Mouse (Mus musculus) kidney, adult 11 months (tissue): ENCODE data around the gene Tbc1d7.

Experiments used
- DNase-seq: peaks from one replicate; pipeline ENCODE4 v3.0.0; 2022

Tbc1d7 gene

GRCm38 (mm10) chr13:43171020-43171710 is at the start of gene Tbc1d7:
Tbc1d7 (minus strand) TSS chr13:43171501.
- DNase-seq = peak; percentile 95

GRCm38 (mm10) chr13:43220635-43221034 is 49.3 kb upstream of the Tbc1d7 start:
- DNase-seq = no peak

GRCm38 (mm10) chr13:43218764-43219163 is 47.5 kb upstream of the Tbc1d7 start:
- no peak for DNase-seq

GRCm38 (mm10) chr13:43218284-43218683 is 47.0 kb upstream of the Tbc1d7 start:
- DNase-seq = no peak

GRCm38 (mm10) chr13:43217686-43218085 is 46.4 kb upstream of the Tbc1d7 start:
- DNase-seq = no peak

- DNase-seq = no peak
These were observed 45.8 kb upstream of the Tbc1d7 start for GRCm38 (mm10) chr13:43217059-43217458.

GRCm38 (mm10) chr13:43215994-43216706 is 44.8 kb upstream of the Tbc1d7 start:
- DNase-seq = no peak

- DNase-seq = no peak
These were observed 44.1 kb upstream of the Tbc1d7 start for GRCm38 (mm10) chr13:43215144-43215993.

- DNase-seq = peak; percentile 51
These were observed 41.0 kb upstream of the Tbc1d7 start for GRCm38 (mm10) chr13:43212338-43212737.

GRCm38 (mm10) chr13:43210956-43211355 is 39.7 kb upstream of the Tbc1d7 start:
- DNase-seq = no peak

- DNase-seq = no peak
These were observed 38.3 kb upstream of the Tbc1d7 start for GRCm38 (mm10) chr13:43209560-43209959.

- DNase-seq = no peak
These were observed 37.7 kb upstream of the Tbc1d7 start for GRCm38 (mm10) chr13:43208914-43209439.

GRCm38 (mm10) chr13:43206118-43206683 is 34.9 kb upstream of the Tbc1d7 start:
- DNase-seq = no peak

- no peak for DNase-seq
These were observed 32.3 kb upstream of the Tbc1d7 start for GRCm38 (mm10) chr13:43203641-43204040.

GRCm38 (mm10) chr13:43203234-43203633 is 31.9 kb upstream of the Tbc1d7 start:
- no peak for DNase-seq

- DNase-seq = no peak
These were observed 31.1 kb upstream of the Tbc1d7 start for GRCm38 (mm10) chr13:43202351-43202750.

GRCm38 (mm10) chr13:43201033-43201432 is 29.7 kb upstream of the Tbc1d7 start:
- DNase-seq = no peak

- no peak for DNase-seq
These were observed 29.2 kb upstream of the Tbc1d7 start for GRCm38 (mm10) chr13:43200473-43200872.

GRCm38 (mm10) chr13:43199749-43200148 is 28.4 kb upstream of the Tbc1d7 start:
- DNase-seq = no peak

GRCm38 (mm10) chr13:43199282-43199681 is 28.0 kb upstream of the Tbc1d7 start:
- DNase-seq = no peak

- DNase-seq = no peak
These were observed 25.9 kb upstream of the Tbc1d7 start for GRCm38 (mm10) chr13:43197187-43197586.

- DNase-seq = no peak
These were observed 24.7 kb upstream of the Tbc1d7 start for GRCm38 (mm10) chr13:43196000-43196399.

GRCm38 (mm10) chr13:43193932-43194331 is 22.6 kb upstream of the Tbc1d7 start:
- no peak for DNase-seq
